Mouse (Mus musculus) liver, embryonic 14 days (tissue): ENCODE data around the gene Pkd1l3. TPM values are rescaled to one million over a fixed set of nuclear protein-coding genes. Genes with fewer than 3 reads are reported as not detected.

Source experiments
- polyA plus RNA-seq: library from polyadenylated mRNA; depleted of rRNA; stranded (reverse); fragments of >200 nt; gene quantifications from 2 replicates; pipeline ENCODE4 v1.2.3, GENCODE M21; 2012; rRNA removed

Gene Pkd1l3
- 0.78 and 0.91 TPM in 2 replicates for polyA plus RNA-seq

GRCm38 (mm10) chr8:109614243-109615210, at the start of gene Pkd1l3:
Gene Pkd1l3, plus strand, starts transcription at chr8:109614517.

GRCm38 (mm10) chr8:109565498-109566333, 48.6 kb upstream of the Pkd1l3 start, which contains the start of the genes Dhx38 and Txnl4b:
Gene Dhx38, minus strand, starts transcription at chr8:109565861.
Gene Txnl4b, plus strand, starts transcription at chr8:109565892.

GRCm38 (mm10) chr8:109578900-109579301, 35.4 kb upstream of the Pkd1l3 start, which contains the start of gene Hp:
Gene Hp, minus strand, starts transcription at chr8:109579172.

GRCm38 (mm10) chr8:109608271-109609152, 5.8 kb upstream of the Pkd1l3 start, which contains the start of gene Dhodh:
Gene Dhodh, minus strand, starts transcription at chr8:109608673.

GRCm38 (mm10) chr8:109693146-109693900, 79.0 kb downstream of the Pkd1l3 start, which contains the start of gene Ist1:
Gene Ist1, minus strand, starts transcription at chr8:109693260.

GRCm38 (mm10) chr8:109705320-109706075, 91.2 kb downstream of the Pkd1l3 start, which contains the start of gene Zfp821:
Gene Zfp821, plus strand, starts transcription at chr8:109705546.

Other genes starting within 250 kb of the Pkd1l3 start
- gene Pmfbp1, start 120.5 kb upstream of the Pkd1l3 start, polyA plus RNA-seq = not detected in 2 replicates
- gene Dhx38, start 48.7 kb upstream of the Pkd1l3 start, polyA plus RNA-seq = 8.8 and 9.2 TPM in 2 replicates
- gene Txnl4b, start 48.6 kb upstream of the Pkd1l3 start, polyA plus RNA-seq = 1.9 and 2.6 TPM in 2 replicates
- gene Hp, start 35.3 kb upstream of the Pkd1l3 start, polyA plus RNA-seq = 29.3 and 34.5 TPM in 2 replicates
- gene Dhodh, start 5.8 kb upstream of the Pkd1l3 start, polyA plus RNA-seq = 11.6 and 12.5 TPM in 2 replicates
- 17.7 and 21.9 TPM in 2 replicates for gene Ist1, start 78.7 kb downstream of the Pkd1l3 start, polyA plus RNA-seq
- 4.6 TPM in 2 replicates for gene Zfp821, start 91.0 kb downstream of the Pkd1l3 start, polyA plus RNA-seq
- 2.6 and 2.9 TPM in 2 replicates for gene Atxn1l, start 123.2 kb downstream of the Pkd1l3 start, polyA plus RNA-seq
- gene Ap1g1, start 164.0 kb downstream of the Pkd1l3 start, polyA plus RNA-seq = 14.6 and 17.2 TPM in 2 replicates